Mouse (Mus musculus) embryonic fibroblast, embryonic 13.5 days (primary cell): ENCODE results near the gene Btn1a1.

ENCODE experiments used
- CTCF ChIP-seq: IDR thresholded peaks from 2 replicates; pipeline ENCODE4 v1.5.1; 2011; ENCODE audit warnings: mild to moderate bottlenecking, control low read depth, low read length, moderate library complexity, borderline replicate concordance; ENCODE audit not compliant: insufficient read depth
- POLR2A ChIP-seq: IDR thresholded peaks from 2 replicates; pipeline ENCODE4 v1.6.1; 2011; ENCODE audit warnings: low read depth, mild to moderate bottlenecking, control low read depth, low read length, moderate library complexity

DNA sequence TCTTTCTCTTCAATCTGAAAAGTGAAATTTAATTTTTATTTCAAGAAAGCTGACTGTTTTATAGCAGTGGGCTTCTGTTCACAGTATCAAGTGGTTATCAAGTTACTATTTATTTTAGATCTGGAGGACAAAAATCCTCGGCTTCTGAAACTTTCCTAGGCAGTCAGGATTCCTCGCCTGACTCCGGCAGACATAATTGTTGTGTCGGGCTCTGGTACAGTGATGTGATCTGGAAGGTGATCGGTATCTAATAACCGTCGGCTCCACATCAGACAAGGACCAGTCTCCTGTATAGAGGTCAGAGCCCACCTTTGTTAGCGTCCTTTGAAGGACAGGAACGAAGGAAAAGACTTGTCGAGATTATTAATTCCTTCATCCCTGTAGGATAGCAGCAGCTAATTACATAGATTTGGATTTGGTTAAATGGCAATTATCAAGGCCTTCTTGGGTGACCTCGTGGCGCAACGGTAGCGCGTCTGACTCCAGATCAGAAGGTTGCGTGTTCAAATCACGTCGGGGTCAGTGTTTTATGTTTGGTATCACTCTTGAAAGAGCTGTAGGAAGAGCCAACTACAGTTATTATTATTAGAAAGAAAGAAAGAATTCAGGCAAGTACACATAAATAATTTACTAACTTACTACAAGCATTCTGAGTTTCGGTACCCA lies 32.1 kb upstream of the Btn1a1 start:
- TF ChIP-seq CTCF: no peak
- TF ChIP-seq POLR2A: no peak
